Mouse (Mus musculus) heart, postnatal 0 days (tissue): ENCODE measurements around the gene BC055324. TPM values are rescaled to one million over a fixed set of nuclear protein-coding genes. Genes with fewer than 3 reads are reported as not detected.
A peak's percentile ranks its signal among the peaks of the same experiment; 100 is the strongest.

Experiments
- ATAC-seq: fragments of 200-750 bp; cut with Nextera tagmentation; 2 replicates; pipeline ENCODE4 v1.8.0; 2017; ENCODE audit warnings: low read depth, moderate number of reproducible peaks, moderate library complexity; ENCODE audit not compliant: insufficient read depth
- DNase-seq: peaks from one replicate; pipeline ENCODE4 v3.0.0-alpha.2; 2016; ENCODE audit warnings: low spot score
- H3K27ac ChIP-seq: fragments of 300-500 bp; sonication (generic); 2 replicates; pipeline ENCODE4 v1.5.1; 2014; ENCODE audit warnings: low read depth, mild to moderate bottlenecking
- H3K27me3 ChIP-seq: fragments of 300-500 bp; sonication (generic); 2 replicates; pipeline ENCODE4 v1.6.1; 2014; ENCODE audit warnings: low read length, mixed read lengths; ENCODE audit not compliant: control insufficient read depth, insufficient read depth
- H3K36me3 ChIP-seq: fragments of 300-500 bp; sonication (generic); replicated peaks from 2 replicates; pipeline ENCODE4 v1.6.1; 2014; ENCODE audit warnings: low read length, mixed read lengths; ENCODE audit not compliant: control insufficient read depth, insufficient read depth
- H3K4me1 ChIP-seq: fragments of 300-500 bp; sonication (generic); 2 replicates; pipeline ENCODE4 v1.6.1; 2014; ENCODE audit warnings: antibody characterized with exemption; ENCODE audit not compliant: control insufficient read depth, insufficient read depth
- H3K4me2 ChIP-seq: fragments of 300-500 bp; sonication (generic); 2 replicates; pipeline ENCODE4 v1.6.1; 2014; ENCODE audit warnings: low read depth, mild to moderate bottlenecking, low read length, moderate library complexity
- H3K4me3 ChIP-seq: fragments of 300-500 bp; sonication (generic); 2 replicates; pipeline ENCODE4 v1.5.1; 2014; ENCODE audit warnings: low read depth, low read length
- H3K9ac ChIP-seq: fragments of 300-500 bp; sonication (generic); replicated peaks from 2 replicates; pipeline ENCODE4 v1.6.1; 2014; ENCODE audit warnings: low read depth, low read length, mixed read lengths
- H3K9me3 ChIP-seq: fragments of 300-500 bp; sonication (generic); replicated peaks from 2 replicates; pipeline ENCODE4 v1.6.1; 2016; ENCODE audit warnings: low read length; ENCODE audit not compliant: control insufficient read depth
- CTCF ChIP-seq: IDR thresholded peaks from 2 replicates; pipeline ENCODE4 v1.5.1; 2016; ENCODE audit warnings: antibody characterized with exemption, control low read depth, low read depth
- EP300 ChIP-seq: IDR thresholded peaks from 2 replicates; pipeline ENCODE4 v1.6.1; 2016; ENCODE audit warnings: antibody characterized with exemption, low read depth
- WGBS: fragments of 180-500 bp; shearing (Covaris S2); extraction: QIAGEN DNeasy Blood & Tissue Kit; methylation state at CpG from one replicate; pipeline ENCODE4 v1.1.7; 2014; 5-methylcytosine and 5-hydroxymethylcytosine counted together
- polyA plus RNA-seq: library from polyadenylated mRNA; unstranded; fragments of >200 nt; fragmentation: Nextera tagmentation; extraction: Ambion mirVana; gene quantifications from 2 replicates; pipeline ENCODE4 v1.2.1, GENCODE M21; 2015
- total RNA-seq: library from RNA; depleted of rRNA; stranded (reverse); fragments of >200 nt; gene quantifications from 2 replicates; pipeline ENCODE4 v1.2.3, GENCODE M21; 2014; ENCODE audit warnings: low replicate concordance

Gene BC055324
- total and polyA plus RNA-seq, 2 experiments from 2014 or later = 3.6 to 5.6 TPM

DNA sequence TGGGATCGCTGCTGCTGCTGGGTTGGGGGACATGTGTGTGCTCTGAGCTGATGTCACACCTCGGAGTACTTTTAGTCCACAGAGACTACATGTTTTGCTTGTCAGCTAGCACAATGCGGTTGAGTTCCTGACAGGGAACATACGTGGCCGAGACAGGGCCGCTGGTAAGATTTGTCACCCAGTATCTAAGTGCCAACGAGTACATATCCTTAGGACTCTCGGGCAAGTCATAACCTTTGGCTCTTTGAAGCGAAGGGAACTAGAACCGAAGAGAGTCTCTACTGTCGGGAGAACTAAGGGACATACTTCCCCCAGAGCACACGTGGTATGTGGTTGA is 64.2 kb downstream of the BC055324 start:
- no peaks in the 10 kb centered on the region for H3K27me3 ChIP-seq
- ATAC-seq = no peak; the same call in 1 of the 2 replicates

GRCm38 (mm10) chr1:163929636-163930457 is 64.7 kb downstream of the BC055324 start:
- Histone ChIP-seq H3K27me3 (no peaks in the 10 kb centered on the region), H3K36me3 (peaks cover 16% of the 10 kb centered on the region), H3K9ac (peak overlapping the region; percentile 99), H3K4me3 (peak overlapping the region; percentile 98), H3K27ac (peak overlapping the region; percentile 60), H3K9me3 (no peaks in the 10 kb centered on the region), H3K4me1 (peaks cover 10% of the 10 kb centered on the region), H3K4me2 (peak overlapping the region; percentile 88)
- TF ChIP-seq EP300 = peak; percentile 75; the same call in 1 of the 2 replicates
- TF ChIP-seq CTCF = no peak
- DNase-seq = peak; percentile 90
- under 1% methylated on average over 77 of the region's 77 CpGs for WGBS
- ATAC-seq = peak; percentile 90

More for the DNA sequence above, 64.2 kb downstream of the BC055324 start:
- TF ChIP-seq EP300 = no peak
- TF ChIP-seq CTCF = no peak
- WGBS = under 1% methylated on average over 12 of the region's 12 CpGs
- H3K9ac ChIP-seq = peak overlapping the region; percentile 99
- H3K36me3 ChIP-seq = peaks cover 22% of the 10 kb centered on the region
- peak overlapping the region; percentile 98 for H3K4me3 ChIP-seq
- H3K9me3 ChIP-seq = no peaks in the 10 kb centered on the region
- peak overlapping the region; percentile 88 for H3K4me2 ChIP-seq
- H3K4me1 ChIP-seq = peaks cover 10% of the 10 kb centered on the region
- H3K27ac ChIP-seq = peak overlapping the region; percentile 60; the same call in 1 of the 2 replicates
- DNase-seq = peak; percentile 13

DNA sequence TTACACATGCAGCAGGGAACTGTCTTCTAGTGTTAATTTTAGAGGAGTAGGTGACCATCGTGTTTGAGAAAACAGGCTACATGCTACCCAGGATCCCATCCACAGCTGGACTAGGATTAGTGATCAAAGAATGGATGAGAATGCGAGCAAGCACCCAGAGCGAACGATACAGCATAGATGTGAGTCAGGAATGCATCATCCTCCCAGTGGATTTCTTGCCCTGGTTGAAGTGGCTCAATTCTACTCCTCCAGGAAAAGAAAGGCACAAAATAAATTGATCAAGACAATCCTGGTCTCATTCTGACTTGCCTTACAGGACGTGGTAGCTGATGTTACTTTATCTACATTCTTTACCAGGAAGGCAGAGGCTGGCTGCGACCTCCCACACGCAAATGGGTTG is 65.8 kb downstream of the BC055324 start, which contains the start of gene Scyl3:
Scyl3 (plus strand) TSS at position 255 of the 400 bp plus-strand sequence.
- ATAC-seq (no peak), DNase-seq (no peak)
- peaks cover 10% of the 10 kb centered on the region for H3K4me1 ChIP-seq
- H3K27me3 ChIP-seq = no peaks in the 10 kb centered on the region
- no peak for TF ChIP-seq EP300
- TF ChIP-seq CTCF = no peak
- peak within 1 kb of the TSS; percentile 60 for H3K27ac ChIP-seq
- peaks cover 6% of the 10 kb centered on the region; the same call in 1 of the 2 replicates for H3K36me3 ChIP-seq
- peak within 1 kb of the TSS; percentile 98 for H3K4me3 ChIP-seq
- H3K9me3 ChIP-seq = no peaks in the 10 kb centered on the region
- peak within 1 kb of the TSS; percentile 99 for H3K9ac ChIP-seq
- H3K4me2 ChIP-seq = peak within 1 kb of the TSS; percentile 88
- 70% methylated on average over 7 of the region's 7 CpGs for WGBS

- DNase-seq = no peak
- WGBS = 56% methylated on average over 8 of the region's 8 CpGs
- no peak for ATAC-seq
- H3K9ac ChIP-seq = no peak overlapping the region
- TF ChIP-seq EP300 (no peak), CTCF (no peak)
- no peak overlapping the region for H3K4me3 ChIP-seq
- no peaks in the 10 kb centered on the region for H3K36me3 ChIP-seq
- H3K9me3 ChIP-seq = no peaks in the 10 kb centered on the region
- no peak overlapping the region for H3K27ac ChIP-seq
- no peaks in the 10 kb centered on the region for H3K27me3 ChIP-seq
- 0 out of 2 replicates have a peak, but pooled peaks cover 2% of the 10 kb centered on the region for H3K4me1 ChIP-seq
- no peak overlapping the region for H3K4me2 ChIP-seq
Measured at GRCm38 (mm10) chr1:163924093-163924492, 70.5 kb downstream of the BC055324 start.

- no peaks in the 10 kb centered on the region for H3K27me3 ChIP-seq
- DNase-seq = no peak
- WGBS = 88% methylated on average over 5 of the region's 5 CpGs
- H3K4me3 ChIP-seq = no peak overlapping the region
- H3K9ac ChIP-seq = no peak overlapping the region
- TF ChIP-seq CTCF (no peak), EP300 (no peak)
- H3K4me1 ChIP-seq = no peaks in the 10 kb centered on the region
- H3K9me3 ChIP-seq = no peaks in the 10 kb centered on the region
- no peak for ATAC-seq
- H3K4me2 ChIP-seq = no peak overlapping the region
- no peak overlapping the region for H3K27ac ChIP-seq
- H3K36me3 ChIP-seq = peaks cover 8% of the 10 kb centered on the region; the same call in 1 of the 2 replicates
Measured at GRCm38 (mm10) chr1:163917349-163918160, 77.0 kb downstream of the BC055324 start.
